ENCODE assay signal across 18 mouse cellular contexts in the genomic region with DNA sequence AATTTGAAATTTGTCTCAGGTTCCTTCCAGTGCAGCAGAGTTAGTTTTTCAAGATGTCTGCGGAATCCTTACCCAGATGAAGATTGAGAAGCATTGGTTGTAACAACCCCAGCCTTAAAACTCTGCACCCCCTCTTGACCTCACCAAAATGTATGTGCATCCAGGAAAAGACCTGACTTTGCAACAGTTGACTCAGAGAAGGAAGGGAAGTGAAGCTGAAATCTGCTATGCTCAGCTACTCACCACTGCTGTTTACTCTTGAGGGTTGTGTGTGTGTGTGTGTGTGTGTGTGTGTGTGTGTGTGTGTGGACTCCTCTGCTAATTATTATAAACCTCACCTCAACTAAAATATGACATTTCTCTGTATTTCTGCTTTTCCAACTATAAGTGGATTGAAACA. TPM values are rescaled to one million over a fixed set of nuclear protein-coding genes. Genes with fewer than 3 reads are reported as not detected.
A peak's percentile ranks its signal among the peaks of the same experiment; 100 is the strongest.
DNase-seq lines count a peak whose midpoint lies in the region; ATAC-seq lines count a peak whose summit lies in the region.
"Had no signal": no experiment of that assay in that cellular context is flagged by ENCODE, and none has a peak within 500 bp of the region (broad histone marks: within the 10 kb centered on the region; RNA-seq: fewer than 3 reads in every experiment).

No protein-coding gene starts in this region.

- peak; percentile 45 for ATAC-seq in megakaryocyte, adult 5-6 weeks (ENCODE audit: poor library complexity, severe bottlenecking)
- ATAC-seq: forebrain, embryonic 14.5 days; midbrain, embryonic 13.5 days had no signal

- DNase-seq in kidney, postnatal 36 days: peak; percentile 3 to 11
- no peak for DNase-seq in kidney, postnatal 4 days
- peak; percentile 77 for DNase-seq in 416B (ENCODE audit: low read depth)
- peak; percentile 16 for DNase-seq in CD4-positive helper T cell, adult 2 months (ENCODE audit: low read depth, low spot score)
- no peak for DNase-seq in left cerebral cortex, adult 18-20 months (ENCODE audit: low spot score in 2 of 2)
- no peak for DNase-seq in c-Kit-positive CD71-positive TER-119-positive erythroid progenitor cells, embryonic 14.5 days (ENCODE audit: low spot score)
- DNase-seq in urinary bladder, adult 18-20 months (ENCODE audit: low spot score in 2 of 2): no peak
- DNase-seq: adrenal gland, postnatal 36 days; cerebellum, postnatal 14 days; gastrocnemius, postnatal 14 days; right cerebral cortex, postnatal 25 days; thymus, postnatal 36 days had no signal

RNA-seq across cellular contexts. Expression of a gene that starts 30.2 kb away (rescaled TPM):
- 1,125 and 1,272 TPM in 2 replicates for total RNA-seq in megakaryocyte, adult 5-6 weeks (2015)
- 1,533 and 1,632 TPM in 2 replicates for total RNA-seq in megakaryocyte, adult 5-6 weeks (2017)
- under 1 TPM; 0.19 TPM for total RNA-seq in left cerebral cortex, adult 18-20 months (2021)

RNA-seq across cellular contexts. Expression of a gene that starts 49.7 kb away (rescaled TPM):
- 15.1 and 20.7 TPM in 2 replicates for total RNA-seq in megakaryocyte, adult 5-6 weeks (2015)
- 22.2 and 28.5 TPM in 2 replicates for total RNA-seq in megakaryocyte, adult 5-6 weeks (2017)
- total RNA-seq in left cerebral cortex, adult 18-20 months (2021): not detected
- total RNA-seq: gastrocnemius, postnatal 14 days; heart, adult 8-10 months; layer of hippocampus, postnatal 25 days; left cerebral cortex, postnatal 25 days had no signal

RNA-seq across cellular contexts. Expression of a gene that starts 49.8 kb away (rescaled TPM):
- 7.1 and 7.6 TPM in 2 replicates for total RNA-seq in megakaryocyte, adult 5-6 weeks (2015)
- 2.5 and 3.5 TPM in 2 replicates for total RNA-seq in megakaryocyte, adult 5-6 weeks (2017)
- 1 to 10 TPM; 4.3 to 7.2 TPM for total RNA-seq in left cerebral cortex, adult 18-20 months (2021)

Comparison
In these comparisons a context has a peak if more than half of its experiments do, and no peak if none do; other contexts are left out.
1. DNase-seq: peak in kidney, postnatal 36 days (2 of 2), 416B (single experiment) and CD4-positive helper T cell, adult 2 months (single experiment); none in kidney, postnatal 4 days (0 of 2), left cerebral cortex, adult 18-20 months (0 of 2), c-Kit-positive CD71-positive TER-119-positive erythroid progenitor cells, embryonic 14.5 days (single experiment) and urinary bladder, adult 18-20 months (0 of 2).
2. RNA of a gene that starts 30.2 kb away (total RNA-seq): 1,125 to 1,632 TPM in megakaryocyte, adult 5-6 weeks; 0.19 TPM in left cerebral cortex, adult 18-20 months; every median in the first group is over 100 times any median in the second.
3. RNA of a gene that starts 49.7 kb away (total RNA-seq): 15.1 to 28.5 TPM in megakaryocyte, adult 5-6 weeks; not detected in left cerebral cortex, adult 18-20 months; every median in the first group is over 10 times any median in the second.